24 mouse cellular contexts compared by ENCODE assay signal in genomic region chr2:178410286-178410685, GRCm38 (mm10). TPM values are rescaled to one million over a fixed set of nuclear protein-coding genes. Genes with fewer than 3 reads are reported as not detected.
"Had no signal": no experiment of that assay in that cellular context is flagged by ENCODE, and none has a peak within 500 bp of the region (broad histone marks: within the 10 kb centered on the region; RNA-seq: fewer than 3 reads in every experiment).

No protein-coding gene starts in this region.

- H3K36me3 ChIP-seq: kidney, embryonic 15.5 days; limb, embryonic 13.5 days; liver, embryonic 12.5 days; liver, embryonic 15.5 days; lung, embryonic 15.5 days; neural tube, embryonic 12.5 days had no signal

- H3K9me3 ChIP-seq: kidney, embryonic 15.5 days; limb, embryonic 13.5 days; liver, embryonic 15.5 days; lung, embryonic 15.5 days had no signal

- DNase-seq: kidney, adult 8-10 months; kidney, postnatal 10 days; kidney, postnatal 36 days; layer of hippocampus, postnatal 36 days; liver; lung, adult 18-20 months; lung, postnatal 10 days; lung, postnatal 36 days; midbrain, embryonic 14.5 days; thymus, adult 2 months; thymus, postnatal 14 days; thymus, postnatal 4 days had no signal

- H3K9ac ChIP-seq: kidney, embryonic 15.5 days; limb, embryonic 13.5 days; liver, embryonic 12.5 days; liver, embryonic 15.5 days; lung, embryonic 15.5 days; neural tube, embryonic 12.5 days had no signal

- H3K27ac ChIP-seq: kidney, embryonic 15.5 days; left cerebral cortex, adult 2 months; limb, embryonic 13.5 days; liver, embryonic 12.5 days; liver, embryonic 15.5 days; lung, embryonic 15.5 days; neural tube, embryonic 12.5 days had no signal

- H3K4me3 ChIP-seq: kidney, embryonic 15.5 days; left cerebral cortex, adult 2 months; limb, embryonic 13.5 days; liver, embryonic 12.5 days; liver, embryonic 15.5 days; lung, embryonic 15.5 days; megakaryocyte, embryonic 14.5 days; neural tube, embryonic 12.5 days had no signal

- ATAC-seq: liver, embryonic 12.5 days had no signal

- H3K4me2 ChIP-seq: kidney, embryonic 15.5 days; limb, embryonic 13.5 days; liver, embryonic 12.5 days; liver, embryonic 15.5 days; lung, embryonic 15.5 days; midbrain, embryonic 11.5 days; neural tube, embryonic 12.5 days had no signal

RNA-seq across cellular contexts. Expression of gene Sycp2, which starts 2.8 kb away (rescaled TPM):
- polyA plus RNA-seq: liver, embryonic 12.5 days; liver, embryonic 15.5 days; lung, embryonic 15.5 days; midbrain, embryonic 11.5 days; small intestine, adult 2 months; spleen, adult 2 months; thymus, adult 2 months had no signal

RNA-seq across cellular contexts. Expression of gene Cdh26, which starts 20.0 kb away (rescaled TPM):
- total RNA-seq: neutrophil, adult 5-6 weeks had no signal
- polyA plus RNA-seq: spleen, adult 2 months had no signal
